Mouse (Mus musculus) T-helper 2 cell (primary cell): Measurements from ENCODE around the gene Gm17079.
"Not testable (repeated sequence)": the region's sequence is repeated elsewhere in the genome, so short reads cannot be mapped to it uniquely, and the experiment has no call there.

Experiments used
- in situ Hi-C: fragments of 300-600 bp; cut with MboI, MseI; formaldehyde crosslinking; loops from one replicate; pipeline ENCODE4 v1.15.1; 2025; ENCODE audit warnings: high pct_unique_total_duplicates

The Gm17079 gene

DNA sequence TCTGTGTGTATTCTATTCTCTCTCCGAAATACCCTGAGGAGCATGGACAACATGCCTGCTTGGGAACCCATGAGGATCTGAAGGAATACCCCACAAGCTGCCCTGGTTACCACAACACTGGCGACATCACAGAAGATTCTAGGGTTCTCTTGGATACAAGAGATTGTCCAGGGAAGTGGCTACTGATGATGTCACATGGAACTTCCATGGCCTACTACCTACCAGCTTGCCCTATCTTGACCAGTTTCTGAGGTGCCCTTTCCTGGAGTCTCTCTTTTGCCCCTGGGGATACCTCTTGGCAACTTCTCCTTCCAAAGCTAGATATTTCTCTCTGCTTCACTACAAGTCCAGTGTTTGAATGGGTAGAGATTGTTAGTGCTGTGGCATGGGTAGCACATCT, at the start of gene Gm17079:
TSS of gene Gm17079 (minus strand) at position 101 of the 400 bp plus-strand sequence.
- in situ Hi-C loops: not testable (repeated sequence)

DNA sequence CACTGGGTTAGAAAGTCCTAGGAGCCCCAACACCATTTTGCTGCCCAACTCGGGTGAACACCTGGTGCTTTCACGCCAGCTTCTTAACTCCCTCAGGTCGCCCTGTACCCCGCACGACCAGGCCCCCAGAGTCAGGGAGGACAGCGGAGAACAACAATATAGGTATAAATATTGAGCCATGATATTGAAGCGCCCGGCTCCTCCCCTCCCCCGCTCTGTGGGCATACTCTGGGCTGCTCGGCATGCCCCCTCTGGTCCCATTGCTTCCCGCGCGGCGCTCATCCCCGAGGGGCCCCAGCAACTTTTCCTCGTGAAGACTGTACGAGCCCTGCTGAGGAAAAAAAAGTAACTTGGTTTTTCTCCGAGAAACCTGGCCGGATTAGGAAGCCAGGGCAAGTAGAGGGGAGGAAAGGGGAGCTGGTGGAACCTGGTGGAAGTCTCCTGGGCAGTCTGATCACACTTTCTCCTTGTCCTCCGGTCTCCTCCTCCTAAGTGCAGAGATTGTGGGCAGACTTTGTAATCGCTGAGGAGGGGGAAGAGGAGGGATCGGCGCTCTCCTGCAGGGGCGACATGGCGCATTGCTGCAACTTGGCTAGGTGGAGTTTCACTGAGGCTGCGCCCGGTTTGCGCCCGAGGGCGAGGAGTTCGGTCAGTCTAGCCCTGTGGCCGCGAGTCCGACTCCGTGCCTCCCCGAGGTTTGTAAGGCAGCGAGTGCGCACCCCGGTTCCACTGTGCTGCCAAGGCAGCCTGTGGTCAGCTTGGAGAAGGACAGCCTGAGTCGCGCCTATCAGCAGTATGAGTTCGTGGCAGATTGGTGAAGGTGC, 45.3 kb upstream of the Gm17079 start:
- in situ Hi-C loops: no loop called here

DNA sequence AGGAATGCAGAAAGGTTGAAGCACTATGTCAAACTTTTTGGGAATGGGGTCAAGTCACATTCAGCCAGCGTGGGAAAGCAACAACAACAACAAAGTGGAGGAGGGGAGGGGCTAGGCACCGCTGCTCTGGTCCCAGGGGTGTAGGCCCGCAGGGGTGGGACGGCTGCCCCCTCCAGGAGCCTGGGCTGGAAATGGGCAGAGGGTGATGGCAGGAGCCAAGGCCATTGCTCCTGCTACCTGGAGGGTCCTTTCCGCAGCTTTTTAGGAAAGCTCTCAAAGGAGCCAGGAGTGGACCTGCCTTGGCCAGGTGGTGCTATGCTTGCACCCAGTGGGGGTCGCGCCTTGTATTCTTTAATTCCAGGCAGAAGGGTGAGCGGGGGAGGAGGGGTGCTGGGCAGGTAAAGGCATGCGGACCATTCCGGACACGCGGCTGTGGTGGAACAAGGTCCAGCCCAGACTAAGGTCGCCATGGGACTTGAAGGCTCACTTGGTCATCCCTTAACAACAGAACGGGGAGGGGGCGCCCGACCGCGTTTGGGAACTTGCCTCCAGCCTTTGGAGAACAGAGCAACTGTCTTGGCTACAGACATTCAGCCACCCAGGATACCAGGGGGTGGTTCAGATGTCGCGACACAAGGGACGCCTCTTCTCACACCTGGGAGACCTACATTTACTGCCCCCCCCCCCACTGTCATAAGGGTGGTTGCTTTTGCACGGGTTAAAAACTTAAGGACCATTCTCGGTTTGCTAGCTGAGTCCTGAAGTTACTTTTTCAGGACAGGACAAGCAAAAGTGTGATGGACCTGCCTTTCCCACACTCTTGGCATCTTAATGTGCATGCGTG, 44.1 kb upstream of the Gm17079 start:
- in situ Hi-C loops: no loop called here

DNA sequence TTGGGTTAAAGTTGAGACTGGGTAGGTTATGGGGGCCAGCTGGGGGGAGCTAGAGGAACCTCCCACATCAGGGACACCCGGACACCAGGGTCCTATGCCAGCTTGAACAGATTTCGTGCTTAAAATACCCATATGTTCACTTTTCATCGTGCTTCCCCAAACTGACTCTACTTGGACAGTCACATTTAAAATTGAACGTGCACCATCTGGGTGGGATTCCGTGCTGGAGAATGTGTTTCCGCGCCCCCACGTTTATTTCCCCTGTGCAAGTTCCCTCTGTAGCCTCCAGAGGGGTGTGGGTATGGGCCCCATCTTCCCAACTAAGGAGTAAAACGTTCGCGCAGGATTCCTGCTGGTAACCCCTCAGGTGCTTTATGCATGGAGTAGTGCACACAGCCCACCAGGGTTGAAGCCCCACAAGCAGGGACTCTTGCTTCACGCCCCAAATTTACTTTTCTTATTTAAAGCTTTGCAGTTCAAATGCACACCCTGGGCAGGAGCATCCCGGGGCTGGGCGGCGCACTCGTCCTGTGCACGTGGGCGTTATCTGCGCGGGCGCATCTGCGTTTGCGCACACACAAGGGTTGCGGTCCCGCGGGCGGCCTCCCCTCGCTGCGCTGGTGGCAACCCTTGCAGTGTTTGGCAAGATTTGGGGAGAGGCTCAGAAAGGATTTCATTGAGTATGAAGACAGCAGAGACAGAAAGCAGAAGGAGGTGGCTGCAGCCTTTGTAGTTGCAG, 43.3 kb upstream of the Gm17079 start:
- in situ Hi-C loops: no loop called here

DNA sequence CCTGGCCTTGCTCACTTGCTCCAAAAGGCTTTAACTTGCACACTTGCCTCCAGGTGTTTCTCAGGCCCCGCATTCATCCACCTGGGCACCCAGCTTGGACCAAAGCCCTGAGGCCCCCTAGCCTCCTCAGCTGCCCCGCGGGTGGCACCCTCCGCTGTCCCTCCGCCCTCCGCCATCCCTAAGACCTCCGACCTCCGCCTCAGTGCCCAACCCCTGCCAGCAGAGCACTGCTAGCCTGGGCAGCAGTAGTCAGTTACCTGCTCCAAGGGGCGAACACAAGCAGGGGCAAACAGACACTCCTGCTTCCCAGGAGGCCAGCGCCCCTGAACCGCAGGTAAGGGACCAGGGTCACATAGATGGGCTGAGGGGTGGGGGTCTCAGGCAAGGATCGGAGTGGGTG, 42.7 kb upstream of the Gm17079 start:
- in situ Hi-C loops: no loop called here

DNA sequence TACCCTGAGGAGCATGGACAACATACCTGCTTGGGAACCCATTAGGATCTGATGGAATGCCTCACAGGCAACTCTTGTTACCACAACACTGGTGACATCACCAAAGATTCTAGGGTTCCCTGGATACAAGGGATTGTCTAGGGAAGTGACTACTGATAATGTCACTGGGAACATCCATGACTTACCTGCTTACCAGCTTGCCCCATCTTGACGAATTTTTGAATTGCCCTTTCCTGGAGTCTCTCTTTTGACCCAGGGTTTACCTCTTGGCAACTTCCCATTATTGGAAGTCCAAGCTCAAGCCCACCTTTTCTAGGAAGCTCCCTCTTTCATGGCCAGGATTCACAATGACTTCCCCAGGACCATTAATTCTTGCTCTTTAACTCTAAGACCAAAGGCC, 21.8 kb upstream of the Gm17079 start, which contains the start of gene Gm5800:
TSS of gene Gm5800 (minus strand) at position 101 of the 400 bp plus-strand sequence.
- in situ Hi-C loops: no loop called here

DNA sequence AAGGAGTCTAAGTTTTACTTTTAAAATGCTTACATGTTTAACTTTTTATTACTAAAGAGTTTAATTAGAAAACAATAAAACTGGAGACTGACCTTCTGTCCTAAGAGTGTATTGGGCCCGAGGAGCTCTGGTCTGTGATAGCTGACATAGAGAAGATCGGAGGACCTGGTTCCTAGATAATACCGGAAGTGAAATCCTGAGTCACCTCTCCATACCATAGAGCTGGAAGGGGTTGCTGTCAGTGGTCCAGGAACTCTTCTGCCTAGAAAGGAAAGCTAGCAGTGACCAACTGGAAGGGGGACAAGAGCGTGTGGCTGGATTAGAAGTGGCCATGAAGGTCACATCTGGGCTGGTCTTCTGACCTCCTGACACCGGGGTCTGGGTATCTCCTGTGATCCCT, 18.0 kb downstream of the Gm17079 start:
- in situ Hi-C loops: no loop called here
